Mouse (Mus musculus) B cell, adult 62 days (primary cell): Measurements from ENCODE around the gene Kcna3. TPM values are rescaled to one million over a fixed set of nuclear protein-coding genes. Genes with fewer than 3 reads are reported as not detected.

Source experiments
- total RNA-seq: library from RNA; stranded (reverse); gene quantifications from 4 replicates; pipeline ENCODE4 v1.2.4, GENCODE M21; 2023

The Kcna3 gene
- total RNA-seq = 42.9 to 51.2 TPM (median 47.9 TPM) in 4 replicates

DNA sequence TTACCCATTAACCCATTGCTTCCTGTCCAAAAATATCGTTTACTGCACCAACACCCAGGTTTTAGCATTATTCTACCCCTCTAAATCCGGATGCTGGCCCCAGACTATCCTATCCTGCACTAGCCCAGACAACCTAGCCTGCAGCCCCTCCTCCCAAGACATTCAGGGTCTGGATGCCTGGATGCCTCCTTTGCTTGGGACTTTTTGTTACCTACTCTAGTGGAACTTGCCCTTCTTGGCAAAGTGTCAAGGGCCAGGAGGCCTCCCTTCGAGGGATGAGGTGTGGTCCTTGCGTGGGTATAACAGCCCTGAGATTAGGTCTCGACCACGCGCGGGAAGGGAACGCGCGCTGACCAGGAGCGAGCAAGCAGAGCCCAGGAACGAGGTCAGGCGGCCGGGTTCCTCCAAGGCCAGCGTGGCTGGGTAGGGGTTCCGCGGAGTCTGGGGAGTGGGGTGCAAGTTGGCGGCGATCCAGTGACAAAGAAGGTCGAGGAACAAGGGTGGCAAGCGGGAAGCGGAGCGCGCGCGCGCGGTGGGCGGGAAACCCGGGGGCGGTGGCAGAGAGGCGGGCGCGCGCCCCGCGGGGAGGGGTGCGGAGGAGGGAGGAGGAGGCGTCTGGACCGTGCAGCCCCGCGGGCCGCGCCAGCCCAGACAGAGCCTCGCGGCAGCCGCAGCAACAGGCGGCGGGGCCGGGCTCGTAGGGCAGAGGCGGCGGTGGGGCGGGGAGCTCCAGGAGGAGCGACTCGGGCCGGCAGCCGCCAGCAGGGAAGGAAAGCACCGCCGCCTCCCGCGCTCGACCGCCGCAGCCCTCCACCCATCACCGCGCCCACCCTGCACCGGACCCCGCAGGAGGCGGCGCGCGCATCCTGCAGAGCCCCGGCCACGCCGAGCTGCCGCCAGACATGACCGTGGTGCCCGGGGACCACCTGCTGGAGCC lies at the start of gene Kcna3:
TSS of gene Kcna3 (plus strand) at position 649 of the 937 bp plus-strand sequence.

Other genes with a start within 250 kb of the Kcna3 start
- gene Cd53, start 246.0 kb upstream of the Kcna3 start, total RNA-seq = 496 to 545 TPM (median 519 TPM) in 4 replicates
- gene Olfr266, start 209.9 kb upstream of the Kcna3 start, total RNA-seq = not detected in 4 replicates
- 0.14 to 0.33 TPM (median 0.26 TPM) in 4 replicates for gene Kcna2, start 65.0 kb downstream of the Kcna3 start, total RNA-seq
- gene Kcna10, start 146.9 kb downstream of the Kcna3 start, total RNA-seq = not detected in 4 replicates
- gene Cym, start 185.6 kb downstream of the Kcna3 start, total RNA-seq = not detected in 4 replicates
- gene A630076J17Rik, start 194.4 kb downstream of the Kcna3 start, total RNA-seq = not detected in 4 replicates
- not detected in 4 replicates for gene Prok1, start 203.5 kb downstream of the Kcna3 start, total RNA-seq
- gene Lamtor5, start 242.7 kb downstream of the Kcna3 start, total RNA-seq = 42.3 to 48.3 TPM (median 44.5 TPM) in 4 replicates